Mouse (Mus musculus): ENCODE results near the gene Hadhb.
"Not testable (repeated sequence)": the region's sequence is repeated elsewhere in the genome, so short reads cannot be mapped to it uniquely, and the experiment has no call there.

Gene Hadhb

DNA sequence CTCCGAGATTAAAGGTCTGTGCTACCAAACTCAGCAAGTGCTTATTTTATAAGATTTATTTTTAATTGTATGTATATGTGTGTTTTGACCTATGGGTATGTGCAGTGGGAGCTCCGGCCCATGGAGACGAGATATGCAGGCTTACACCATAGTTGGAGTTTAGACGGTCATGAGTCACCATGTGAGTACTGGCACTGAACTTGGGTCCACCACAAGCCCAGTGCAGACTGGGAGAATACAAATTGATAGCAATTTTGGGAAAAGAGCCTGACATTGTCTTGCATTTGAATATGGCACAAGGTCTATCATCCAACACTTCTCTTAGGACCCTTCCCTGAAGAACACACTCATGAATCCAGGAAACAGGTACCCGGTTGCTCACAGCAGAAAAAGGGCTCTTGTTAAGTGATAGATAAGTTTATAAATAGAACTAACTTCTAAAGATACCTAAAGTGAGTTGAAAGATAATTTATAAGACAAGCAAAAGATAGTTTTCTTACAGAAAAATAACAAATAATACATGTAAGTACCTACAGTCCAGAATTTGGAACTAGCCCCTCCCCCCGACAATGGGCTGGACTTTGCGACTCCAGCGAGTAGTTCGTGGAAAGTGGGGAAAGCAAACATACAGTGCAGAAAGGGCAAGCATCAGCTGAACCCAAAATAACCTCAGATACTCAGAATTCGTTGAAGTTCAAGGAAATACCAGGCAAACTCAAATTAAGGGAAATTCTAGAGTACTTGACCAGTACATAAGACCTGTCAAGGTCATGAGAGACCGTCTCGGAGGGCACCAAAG is 32.8 kb downstream of the Hadhb start:
- no peak for DNase-seq

DNA sequence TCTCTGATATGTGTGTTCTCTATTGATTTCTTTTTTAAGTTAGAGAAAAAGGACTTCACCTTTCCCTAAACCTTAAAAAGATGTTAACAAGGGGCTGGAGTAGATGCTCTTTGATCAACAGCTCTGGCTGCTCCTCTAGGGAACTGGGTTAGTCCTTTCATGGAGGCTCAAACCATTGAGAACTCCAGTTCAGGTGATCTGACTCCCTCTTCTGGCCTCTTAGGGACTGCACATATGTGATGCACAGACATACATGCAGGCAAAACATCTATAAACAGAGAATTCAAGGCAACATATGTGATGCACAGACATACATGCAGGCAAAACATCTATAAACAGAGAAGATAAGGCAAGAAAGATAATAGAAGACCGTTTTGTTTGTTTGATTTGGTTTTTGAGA is 37.4 kb downstream of the Hadhb start:
- no peak for DNase-seq

DNA sequence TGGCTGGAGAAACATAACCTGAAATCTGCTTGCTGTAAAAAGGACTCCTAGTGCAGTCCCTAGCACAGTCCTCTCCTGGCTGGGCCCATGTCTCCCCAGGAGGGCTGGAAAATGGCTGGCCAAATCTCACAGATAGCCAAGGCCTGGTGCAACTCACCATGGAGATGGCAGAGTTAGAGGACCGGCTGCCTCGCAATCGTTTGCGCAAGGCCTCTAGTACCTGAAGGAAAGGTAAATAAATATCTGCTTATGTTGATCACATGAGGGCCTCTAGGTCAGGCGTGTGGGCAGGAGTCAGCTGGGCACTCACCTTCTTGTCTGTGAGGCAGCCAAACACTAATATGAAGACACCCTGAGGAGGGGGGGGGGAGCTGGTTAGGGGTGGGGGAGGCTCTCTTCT is 40.3 kb downstream of the Hadhb start:
- no peak for DNase-seq

DNA sequence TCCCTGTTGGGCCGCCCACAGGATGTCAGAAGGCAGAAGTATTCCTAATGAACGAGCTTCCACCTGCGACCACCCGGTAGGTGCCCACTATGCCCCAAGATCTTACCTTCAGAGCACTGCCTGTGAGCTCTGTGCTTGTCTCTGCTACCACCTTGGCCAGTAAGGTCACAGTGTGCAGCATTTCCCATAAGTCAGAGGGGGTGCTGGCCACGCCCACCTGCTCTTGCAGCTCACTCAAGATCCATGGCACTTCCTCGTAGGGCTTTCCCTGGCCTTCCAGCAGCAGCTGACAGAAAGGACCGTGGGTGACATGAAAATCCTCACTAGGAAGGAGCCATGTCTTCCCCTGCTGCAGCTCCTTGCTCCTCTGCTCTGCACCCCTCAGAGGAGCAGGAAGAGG is 43.2 kb downstream of the Hadhb start:
- DNase-seq: no peak

DNA sequence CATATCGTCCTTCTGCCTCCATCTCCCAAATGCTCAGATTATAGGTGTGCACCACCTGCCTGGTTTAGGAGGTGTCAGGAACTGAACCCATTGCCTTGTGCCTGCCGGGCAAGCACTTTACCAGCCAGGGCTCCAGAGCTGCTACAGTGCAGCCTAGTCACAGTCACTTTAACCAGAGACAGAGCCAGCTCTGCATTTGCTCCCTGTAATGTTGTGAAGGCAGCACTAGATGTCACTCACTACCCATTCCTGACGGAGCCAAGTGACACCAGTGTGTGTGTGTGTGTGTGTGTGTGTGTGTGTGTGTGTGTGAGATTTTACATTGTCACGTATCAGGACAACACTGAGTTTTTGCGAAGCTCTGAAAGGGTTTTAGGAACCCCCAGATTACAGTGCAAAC is 46.5 kb downstream of the Hadhb start:
- no peak for DNase-seq

DNA sequence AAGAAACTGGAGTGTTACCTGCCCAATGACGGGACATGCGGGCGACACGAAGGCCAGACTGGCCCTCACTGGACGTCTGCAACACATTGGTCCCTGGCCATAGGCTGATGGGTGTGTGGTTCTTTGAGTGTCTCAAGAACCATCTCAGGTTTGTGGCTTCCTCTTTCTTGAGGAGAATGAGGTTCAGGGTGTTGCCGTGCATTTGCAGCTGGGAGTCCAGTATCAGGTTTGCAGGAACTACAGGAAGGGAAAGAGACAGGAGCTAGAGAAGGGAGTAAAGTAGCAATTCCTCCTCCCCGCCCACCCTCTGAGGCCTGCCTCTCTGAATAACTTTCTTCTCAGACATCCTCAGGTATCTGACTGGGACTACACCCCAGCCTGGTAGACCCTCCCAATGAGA is 47.2 kb downstream of the Hadhb start:
- no peak for DNase-seq

DNA sequence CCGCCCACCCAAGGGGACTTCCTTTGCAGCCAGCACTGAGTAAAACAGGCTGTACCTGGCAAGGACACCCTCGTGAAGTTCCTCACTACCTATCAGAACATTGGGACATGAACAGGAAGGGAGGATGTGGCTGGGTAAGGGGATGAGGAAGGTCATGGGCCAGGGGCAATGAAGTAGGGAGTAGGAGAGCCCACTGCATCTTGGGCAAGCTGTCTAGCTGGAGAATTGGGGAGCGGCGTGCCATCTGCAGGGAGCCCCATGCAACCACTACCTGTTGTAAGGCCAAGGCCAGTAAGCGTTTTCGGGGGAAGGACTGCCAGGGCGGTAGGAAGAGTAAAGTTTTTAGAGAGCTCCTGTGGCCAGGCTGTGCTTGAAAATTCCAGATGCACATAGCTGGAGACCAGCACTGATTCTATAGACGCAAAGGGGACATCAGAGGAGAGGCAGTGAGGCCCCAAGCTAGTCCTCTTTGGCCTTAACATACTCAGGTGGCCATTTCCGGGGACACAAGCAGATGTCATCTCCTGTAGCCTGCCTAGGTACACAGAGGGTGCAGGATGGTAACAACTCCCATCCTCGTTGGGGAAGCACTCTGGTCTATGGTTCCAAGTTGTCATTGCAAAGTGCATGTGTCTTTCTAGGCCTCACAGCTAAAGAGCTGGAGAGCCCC is 48.3 kb downstream of the Hadhb start:
- no peak for DNase-seq

DNA sequence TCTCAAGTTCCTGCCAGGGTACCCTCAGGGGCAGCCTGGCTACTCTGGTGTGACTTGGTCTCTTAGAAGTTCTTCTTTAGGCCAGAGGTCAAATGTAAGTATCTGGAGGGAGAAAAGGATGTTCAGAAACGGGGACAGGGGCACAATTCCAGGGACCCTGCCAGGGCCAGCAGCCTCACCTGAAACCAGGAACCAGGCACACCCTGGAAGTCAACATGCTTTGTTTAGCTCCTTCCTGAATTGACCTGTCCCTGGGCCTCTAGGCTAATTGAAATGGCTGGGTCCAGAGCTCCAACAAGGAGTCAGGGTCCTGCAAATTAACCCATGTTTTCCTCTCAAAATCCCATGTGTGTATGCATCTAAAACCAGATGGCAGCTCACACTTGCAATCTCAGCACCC is 49.4 kb downstream of the Hadhb start:
- no peak for DNase-seq

DNA sequence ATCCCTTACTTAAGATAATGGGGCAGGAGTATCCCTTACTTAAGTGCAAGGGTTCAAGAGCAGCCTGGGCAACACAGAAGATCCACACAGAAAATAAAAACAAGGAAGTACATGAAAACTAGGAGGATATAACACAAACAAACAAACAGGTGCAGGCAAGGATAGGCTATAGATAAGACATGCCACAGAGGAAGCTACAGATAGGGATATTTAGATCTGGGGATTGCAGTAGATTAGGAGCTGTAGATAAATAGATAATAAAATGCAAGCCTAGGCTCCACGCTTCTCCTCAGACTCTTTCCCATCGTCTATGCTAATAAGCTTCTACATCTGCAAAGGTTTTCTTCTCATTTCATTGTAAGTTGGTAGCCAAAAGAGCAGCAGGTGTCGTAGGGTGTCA is 50.0 kb downstream of the Hadhb start:
- DNase-seq: no peak

DNA sequence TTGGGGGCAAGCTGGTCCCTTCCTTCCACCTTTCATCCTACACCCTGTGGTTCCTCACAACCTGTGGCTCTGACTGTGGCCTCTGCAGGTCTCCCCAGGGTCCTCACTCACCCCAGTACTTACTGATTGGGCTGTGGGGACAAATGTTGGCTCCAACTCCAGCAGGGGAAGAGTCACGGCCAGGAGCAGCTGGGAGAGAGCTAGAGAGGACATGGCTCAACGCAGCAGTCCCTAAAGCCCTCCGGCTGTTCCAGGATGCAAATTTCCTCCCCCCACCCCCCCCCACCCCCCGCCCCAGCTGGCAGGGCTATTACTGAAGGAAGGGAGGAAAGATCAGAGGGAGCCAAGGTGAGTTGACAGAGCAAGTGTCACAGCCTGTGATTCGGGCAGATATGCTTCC is 50.4 kb downstream of the Hadhb start, which contains the start of gene Adgrf3:
TSS of gene Adgrf3 (minus strand) at position 230 of the 400 bp plus-strand sequence.
- no peak for DNase-seq

DNA sequence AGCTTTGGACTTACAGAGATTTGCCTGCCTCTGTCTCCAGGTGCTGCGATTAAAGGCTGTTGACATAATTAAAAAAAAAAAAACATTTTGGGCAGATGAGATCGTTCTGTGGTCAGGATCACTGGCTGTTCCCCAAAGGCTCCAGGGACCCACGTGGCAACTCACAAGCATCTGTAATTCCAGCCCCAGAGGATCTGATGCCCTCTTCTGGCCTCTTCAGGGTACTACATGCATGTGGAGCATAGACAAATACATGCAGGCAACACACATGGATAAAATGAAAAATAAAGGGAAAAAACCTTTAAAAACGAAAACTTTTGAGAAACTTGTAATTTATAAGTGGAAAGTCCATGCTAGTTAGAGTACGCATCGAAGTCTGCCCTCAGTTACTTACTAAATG is 52.2 kb downstream of the Hadhb start:
- peak in 1 of 2 experiments; percentile 11 for DNase-seq

DNA sequence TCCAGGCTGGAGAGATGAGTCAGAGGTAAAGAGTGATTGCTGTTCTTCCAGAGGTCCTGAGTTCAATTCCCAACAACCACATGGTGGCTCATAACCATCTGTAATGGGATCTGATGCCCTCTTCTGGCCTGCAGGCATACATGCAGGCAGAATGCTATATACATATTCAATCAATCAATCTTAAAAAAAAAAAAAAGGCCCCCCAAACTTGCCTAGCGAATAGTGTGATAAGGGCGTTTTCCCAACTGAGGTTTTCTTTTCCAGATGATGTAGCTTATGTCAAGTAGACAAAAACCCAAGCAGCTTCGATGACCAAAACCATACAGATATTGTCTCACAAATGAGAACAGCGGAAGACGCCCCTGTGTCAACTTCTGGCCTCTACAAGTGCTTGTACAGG is 55.7 kb downstream of the Hadhb start:
- not testable (repeated sequence) for DNase-seq

DNA sequence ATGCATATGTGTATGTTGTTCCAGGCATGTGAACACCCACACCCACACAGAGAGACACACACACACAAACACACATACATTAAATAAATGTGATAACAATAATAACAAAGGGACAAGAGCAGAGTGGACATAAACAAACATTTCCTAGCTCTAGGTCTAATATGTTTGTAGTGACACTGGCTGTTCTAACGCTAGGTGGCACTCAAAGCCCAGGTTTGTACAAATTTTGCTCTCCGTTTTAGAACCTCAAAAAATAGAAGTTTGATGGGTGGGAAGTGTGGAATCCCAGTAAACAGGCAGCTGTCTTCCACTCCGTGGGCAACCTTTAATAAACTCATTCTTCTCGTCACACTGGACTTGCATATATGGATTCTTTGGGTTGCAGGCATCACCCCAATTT is 59.8 kb downstream of the Hadhb start:
- DNase-seq: peak in 1 of 2 experiments; percentile 57

DNA sequence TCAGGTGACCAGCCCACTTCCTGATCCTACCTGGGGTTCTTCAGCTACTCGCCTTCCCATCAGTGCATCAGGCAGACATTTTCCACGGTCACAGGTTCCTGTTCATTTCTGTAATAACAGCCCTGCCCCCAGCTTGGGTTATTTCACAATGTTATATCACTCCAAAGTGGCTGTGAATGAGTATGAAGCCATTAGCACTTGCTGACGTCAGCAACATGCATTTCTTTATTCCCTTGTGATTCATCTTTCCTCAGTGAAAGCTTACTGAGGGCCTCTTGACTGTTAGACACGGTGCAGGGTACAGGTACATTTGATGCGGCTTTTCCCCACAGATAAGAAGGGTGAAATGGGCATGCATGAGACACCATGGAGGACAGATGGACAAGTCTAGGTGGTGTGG is 60.9 kb downstream of the Hadhb start:
- DNase-seq: no peak

DNA sequence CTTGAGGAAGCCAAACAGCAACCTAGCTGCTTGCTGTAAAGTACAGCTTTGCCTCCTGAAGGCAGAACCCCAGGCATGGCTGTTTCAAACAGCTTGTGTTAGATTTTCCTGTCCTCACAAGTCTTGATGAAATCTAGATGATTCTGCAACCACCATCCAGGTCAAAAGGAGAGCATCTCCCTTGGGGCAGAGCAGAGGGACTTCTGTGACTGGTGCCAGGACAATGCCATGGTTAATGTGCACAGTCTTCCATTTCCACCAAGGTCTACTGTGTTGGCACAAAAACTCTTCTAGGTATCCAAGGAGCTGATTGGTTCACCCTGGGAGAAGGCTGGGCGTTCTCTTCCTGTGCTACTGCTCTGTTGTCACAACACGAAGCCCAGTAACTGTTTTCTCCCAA is 64.7 kb downstream of the Hadhb start:
- DNase-seq: no peak

DNA sequence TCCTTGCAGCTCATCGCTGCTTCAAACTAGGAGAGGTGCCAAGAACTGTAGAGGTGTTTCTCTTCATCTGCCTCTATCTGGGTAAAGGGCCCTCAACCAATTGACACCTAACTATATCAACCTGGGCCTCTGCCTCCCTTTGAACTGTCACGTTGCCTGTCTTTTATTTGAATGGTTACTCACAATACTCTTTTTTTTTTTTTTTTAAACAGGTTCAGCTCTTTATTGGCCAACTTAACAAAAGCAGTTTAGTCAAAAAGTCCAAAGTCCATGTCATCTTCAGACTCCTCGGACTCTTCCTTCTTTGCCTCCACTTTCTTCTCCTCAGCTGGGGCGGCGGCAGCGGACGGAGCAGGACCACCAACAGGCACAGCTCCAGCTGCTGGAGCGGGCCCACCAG is 65.6 kb downstream of the Hadhb start:
- no peak for DNase-seq

DNA sequence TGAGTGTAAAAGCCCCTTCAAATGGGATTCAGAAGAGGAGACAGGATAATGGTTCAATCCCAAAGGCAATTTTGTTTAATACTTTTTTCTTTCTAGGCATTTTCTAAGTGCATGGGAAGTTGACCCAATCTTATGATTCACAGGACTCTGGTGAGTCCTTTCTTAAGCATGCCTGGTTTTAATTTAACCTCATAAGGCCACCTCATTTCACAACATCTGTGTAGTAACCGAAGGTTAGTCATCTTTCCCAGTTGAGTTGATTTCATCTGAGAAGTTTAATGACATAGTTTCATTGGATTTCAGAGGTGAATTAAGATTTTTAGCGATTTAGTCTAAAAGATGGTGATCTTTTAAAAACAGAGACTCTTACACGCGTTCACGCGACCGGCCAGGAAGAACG is 67.6 kb downstream of the Hadhb start:
- DNase-seq: no peak

DNA sequence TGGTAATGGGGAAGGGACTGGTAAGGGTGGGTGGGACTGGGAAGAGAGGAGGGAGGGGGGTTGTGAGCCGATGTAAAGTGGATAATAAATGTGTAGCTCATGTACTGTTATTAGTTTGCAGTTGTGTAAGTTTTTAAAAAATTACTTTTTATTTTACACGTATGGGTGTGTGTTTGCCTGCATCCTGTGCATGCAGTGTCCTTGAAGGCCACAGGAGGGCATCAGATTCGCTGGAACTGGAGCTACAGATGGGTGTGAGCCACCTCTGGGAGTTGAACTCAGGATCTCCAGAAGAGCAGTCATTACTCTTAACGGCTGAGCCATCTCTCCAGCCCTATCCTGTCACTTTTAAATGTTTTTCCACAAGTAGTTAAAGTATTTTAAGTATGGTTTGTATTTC is 75.9 kb downstream of the Hadhb start:
- DNase-seq: peak in 1 of 2 experiments; percentile 29

DNA sequence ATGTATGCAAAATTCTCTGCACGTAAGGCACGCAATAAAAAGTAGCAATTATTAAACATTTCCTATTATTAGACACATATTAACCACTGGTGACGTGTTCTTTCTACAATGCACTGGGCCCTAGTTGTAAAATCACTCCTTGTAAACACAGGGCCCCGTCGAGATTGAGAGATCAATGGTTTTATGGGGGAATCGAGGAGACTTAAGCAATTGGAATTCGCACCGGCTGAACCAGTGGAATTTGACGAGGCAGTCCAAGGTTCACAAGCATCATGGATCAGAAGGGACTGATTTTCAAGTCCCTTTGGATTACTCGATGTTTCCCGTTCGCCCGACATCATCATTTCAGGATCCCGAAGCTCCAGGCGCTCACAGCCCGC is 76.8 kb downstream of the Hadhb start:
- DNase-seq: no peak

DNA sequence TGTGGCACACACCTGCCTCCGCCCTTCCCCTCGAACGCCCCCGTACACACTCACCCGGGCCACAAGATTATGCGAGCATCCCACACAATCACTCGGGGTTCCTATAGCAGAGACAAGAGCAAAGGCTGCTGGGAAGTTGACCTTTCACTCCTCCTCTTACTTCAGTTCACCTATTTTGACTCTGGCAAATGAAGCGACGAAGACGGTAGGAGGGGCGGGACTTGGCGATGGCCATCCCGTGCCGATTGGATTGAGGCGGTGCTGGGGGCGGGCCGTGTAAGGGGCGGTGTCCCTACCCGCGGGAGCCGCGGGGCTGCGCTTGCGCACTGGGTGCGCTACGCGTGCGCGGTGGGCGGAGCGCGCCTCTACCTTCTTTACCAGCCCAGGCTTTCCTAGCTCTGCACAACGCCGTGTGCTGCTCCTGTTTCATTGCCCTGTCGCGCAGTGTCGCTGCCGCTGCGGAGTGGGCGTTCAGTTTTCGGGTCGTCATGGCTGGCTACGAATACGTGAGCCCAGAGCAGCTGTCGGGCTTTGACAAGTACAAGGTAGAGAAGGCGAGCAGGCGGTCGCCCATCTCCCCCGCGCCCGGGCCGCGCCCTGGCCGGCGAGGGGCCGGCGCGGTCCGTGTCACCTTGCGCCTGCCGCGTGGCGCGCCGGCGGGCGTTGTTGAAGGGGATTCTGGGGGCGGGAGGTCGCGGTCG is 77.4 kb downstream of the Hadhb start, which contains the start of gene Selenoi:
TSS of gene Selenoi (plus strand) at position 311 of the 701 bp plus-strand sequence.
- peak; percentile 98 to 99 for DNase-seq

DNA sequence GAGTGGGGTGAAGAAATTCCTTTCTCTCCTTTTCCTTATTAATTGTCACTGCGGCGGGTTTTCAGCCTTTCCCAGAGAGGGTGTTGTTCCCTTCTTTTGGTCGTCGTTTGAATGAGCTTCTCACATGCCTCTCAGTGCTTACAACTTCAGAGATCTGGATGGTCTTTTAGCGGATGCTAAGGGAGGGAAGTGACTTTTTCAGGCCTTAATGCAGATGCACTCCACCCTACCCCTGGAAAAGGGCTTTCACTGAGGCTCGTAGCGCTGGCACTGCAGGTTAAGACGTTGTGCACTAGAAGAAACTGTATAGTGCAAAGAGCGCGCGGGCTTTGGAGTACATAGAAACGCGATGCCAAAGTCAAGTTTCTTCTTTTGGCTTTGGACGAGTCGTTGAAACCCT is 78.0 kb downstream of the Hadhb start:
- peak in 1 of 2 experiments; percentile 4 for DNase-seq

DNA sequence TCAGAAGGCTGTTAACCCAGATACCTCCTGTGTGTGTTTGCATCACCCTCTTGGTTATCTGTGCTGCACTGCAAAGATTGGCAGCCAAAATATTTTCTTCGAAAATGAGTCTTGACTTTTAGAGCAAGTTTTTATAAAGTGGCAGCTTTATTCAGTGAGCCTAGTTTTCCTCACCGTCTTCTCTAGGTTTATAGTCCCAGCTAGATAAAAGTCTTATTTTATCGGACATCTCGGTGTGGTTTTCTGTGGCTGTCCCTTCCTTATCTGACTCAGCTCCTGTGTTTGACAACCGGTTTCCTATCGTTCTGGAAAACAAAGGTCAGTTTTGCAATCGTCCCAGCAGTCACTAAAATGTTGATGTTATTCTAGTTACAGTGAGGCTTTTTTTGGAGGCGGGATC is 78.9 kb downstream of the Hadhb start:
- DNase-seq: no peak

Data from spleen, adult 18-20 months (tissue).